12 mouse cellular contexts compared by ENCODE assay signal in the genomic region with DNA sequence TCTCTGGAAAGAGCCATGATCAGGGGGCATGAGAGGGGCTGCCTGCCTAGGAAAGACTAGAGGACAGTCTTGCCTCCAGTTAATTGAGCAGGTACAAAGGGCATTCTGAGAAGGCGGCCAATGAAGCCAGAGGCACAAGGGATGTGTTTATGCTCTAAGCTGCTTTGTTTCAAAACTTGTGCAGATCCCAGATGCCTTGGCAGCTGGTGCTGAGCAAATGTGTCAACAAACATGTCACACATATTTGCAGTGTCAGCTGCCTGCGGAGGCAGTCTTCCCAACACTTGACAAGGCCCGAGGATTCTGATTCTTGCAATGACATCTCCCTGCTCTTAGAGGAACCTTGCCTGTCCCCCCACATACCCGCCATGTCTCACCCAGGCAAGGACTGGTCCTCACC. TPM values are rescaled to one million over a fixed set of nuclear protein-coding genes. Genes with fewer than 3 reads are reported as not detected.
DNase-seq lines count a peak whose midpoint lies in the region; ATAC-seq and TF ChIP-seq lines count a peak whose summit lies in the region.
"Had no signal": no experiment of that assay in that cellular context is flagged by ENCODE, and none has a peak within 500 bp of the region (broad histone marks: within the 10 kb centered on the region; RNA-seq: fewer than 3 reads in every experiment).

No protein-coding gene starts in this region.

- H3K9me3 ChIP-seq in lung, embryonic 14.5 days (ENCODE audit: low read depth, low read length), result no peaks in the 10 kb centered on the region
- H3K9me3 ChIP-seq: heart, embryonic 13.5 days; midbrain, embryonic 15.5 days had no signal

- no peaks in the 10 kb centered on the region for H3K27me3 ChIP-seq in lung, embryonic 14.5 days (ENCODE audit: insufficient read depth, low read length)
- H3K27me3 ChIP-seq: heart, embryonic 13.5 days; midbrain, embryonic 15.5 days had no signal

- no peaks in the 10 kb centered on the region for H3K4me1 ChIP-seq in lung, embryonic 14.5 days (ENCODE audit: insufficient read depth)
- no peaks in the 10 kb centered on the region for H3K4me1 ChIP-seq in lung, adult 2 months (ENCODE audit: control insufficient read depth, insufficient read depth, low read length)
- H3K4me1 ChIP-seq: heart, embryonic 13.5 days; midbrain, embryonic 15.5 days had no signal

- no peak for TF ChIP-seq CTCF in lung, embryonic 14.5 days (IDR thresholded peaks at IDR 0.05; ENCODE audit: low read depth)
- no peak for TF ChIP-seq CTCF in lung, adult 2 months (IDR thresholded peaks at IDR 0.05; ENCODE audit: insufficient read depth, low read length)

- H3K27ac ChIP-seq in lung, embryonic 14.5 days (ENCODE audit: low read depth), result no peak overlapping the region
- H3K27ac ChIP-seq: heart, embryonic 13.5 days; midbrain, embryonic 15.5 days had no signal

- no peaks in the 10 kb centered on the region for H3K36me3 ChIP-seq in lung, embryonic 14.5 days (ENCODE audit: insufficient read depth)
- H3K36me3 ChIP-seq: heart, embryonic 13.5 days; midbrain, embryonic 15.5 days had no signal

- 47% methylated on average over 4 of the region's 4 CpGs for WGBS in lung, embryonic 14.5 days
- WGBS in lung, adult 2 months, result 54% methylated on average over 4 of the region's 4 CpGs

- H3K9ac ChIP-seq in lung, embryonic 14.5 days, result no peak overlapping the region
- H3K9ac ChIP-seq: heart, embryonic 13.5 days; midbrain, embryonic 15.5 days had no signal

- TF ChIP-seq POLR2A in lung, adult 2 months (IDR thresholded peaks at IDR 0.05; ENCODE audit: borderline replicate concordance, extremely low read depth, low read depth, low read length), result no peak

- no peak overlapping the region for H3K4me2 ChIP-seq in lung, embryonic 14.5 days
- H3K4me2 ChIP-seq: heart, embryonic 13.5 days; midbrain, embryonic 15.5 days had no signal

- H3K4me3 ChIP-seq in lung, embryonic 14.5 days (ENCODE audit: low read depth, low read length), result no peak overlapping the region
- no peak overlapping the region for H3K4me3 ChIP-seq in lung, adult 2 months (replicated peaks; ENCODE audit: extremely low read depth, low read depth, low read length)
- H3K4me3 ChIP-seq: erythroblast, embryonic 14.5 days; heart, embryonic 13.5 days; midbrain, embryonic 15.5 days had no signal

- no peak for ATAC-seq in lung, embryonic 14.5 days (ENCODE audit: insufficient read depth)
- ATAC-seq: midbrain, embryonic 15.5 days had no signal

- DNase-seq in lung, embryonic 14.5 days, result peak; percentile 26
- no peak for DNase-seq in lung, adult 2 months
- peak; percentile 58 to 76 for DNase-seq in frontal cortex, adult 2 months (ENCODE audit: extremely low spot score in 1 of 2, low spot score in 1 of 2)
- peak; percentile 74 to 88 for DNase-seq in layer of hippocampus, postnatal 14 days (ENCODE audit: low spot score in 2 of 2)
- peak; percentile 41 for DNase-seq in right cerebral cortex, postnatal 25 days
- DNase-seq in spleen, postnatal 36 days (ENCODE audit: low spot score in 2 of 2), result no peak
- no peak for DNase-seq in gastrocnemius, postnatal 25 days
- DNase-seq: cerebellum, adult 9-10 months; kidney, adult 11 months had no signal

RNA-seq across cellular contexts. Expression of a gene that starts 42.1 kb away (rescaled TPM):
- polyA plus RNA-seq in lung, embryonic 14.5 days (2014; fragmentation: Nextera tagmentation; extraction: Ambion mirVana), result 51.7 and 52.0 TPM in 2 replicates
- polyA plus RNA-seq in lung, adult 2 months (2012; rRNA removed), result 47.8 and 55.4 TPM in 2 replicates
- 45.3 and 48.4 TPM in 2 replicates for polyA plus RNA-seq in frontal cortex, adult 2 months (2012; rRNA removed)
- total RNA-seq in layer of hippocampus, postnatal 14 days (2021), result 10 to 100 TPM; 31.9 to 34.5 TPM
- total RNA-seq in gastrocnemius, postnatal 25 days (2021), result 10 to 100 TPM; 20.3 to 20.6 TPM

RNA-seq across cellular contexts. Expression of a gene that starts 42.1 kb away (rescaled TPM):
- polyA plus RNA-seq in lung, embryonic 14.5 days (2014; fragmentation: Nextera tagmentation; extraction: Ambion mirVana), result 11.7 and 12.3 TPM in 2 replicates
- polyA plus RNA-seq in lung, adult 2 months (2012; rRNA removed), result 7.7 and 8.2 TPM in 2 replicates
- 16.8 and 18.2 TPM in 2 replicates for polyA plus RNA-seq in frontal cortex, adult 2 months (2012; rRNA removed)
- 10 to 100 TPM; 10.6 to 11.5 TPM for total RNA-seq in layer of hippocampus, postnatal 14 days (2021)
- 10 to 100 TPM in 1 of 2 experiments, 1 to 10 TPM in 1; 9.0 to 10.7 TPM for total RNA-seq in gastrocnemius, postnatal 25 days (2021)

Comparison
In these comparisons a context has a peak if more than half of its experiments do, and no peak if none do; other contexts are left out.
1. DNase-seq: peak in lung, embryonic 14.5 days (single experiment), frontal cortex, adult 2 months (2 of 2), layer of hippocampus, postnatal 14 days (2 of 2) and right cerebral cortex, postnatal 25 days (single experiment); none in lung, adult 2 months (single experiment), spleen, postnatal 36 days (0 of 2) and gastrocnemius, postnatal 25 days (single experiment).